Mouse (Mus musculus) thymus, postnatal 25 days (tissue): ENCODE measurements around the gene Defb26.

ENCODE experiments used
- DNase-seq: peaks from one replicate; pipeline ENCODE4 v3.0.0; 2022

The Defb26 gene

GRCm38 (mm10) chr2:152464570-152465150, 46.8 kb downstream of the Defb26 start, which contains the start of gene Defb23:
TSS of gene Defb23 (minus strand) at chr2:152464620.
- DNase-seq = no peak

DNA sequence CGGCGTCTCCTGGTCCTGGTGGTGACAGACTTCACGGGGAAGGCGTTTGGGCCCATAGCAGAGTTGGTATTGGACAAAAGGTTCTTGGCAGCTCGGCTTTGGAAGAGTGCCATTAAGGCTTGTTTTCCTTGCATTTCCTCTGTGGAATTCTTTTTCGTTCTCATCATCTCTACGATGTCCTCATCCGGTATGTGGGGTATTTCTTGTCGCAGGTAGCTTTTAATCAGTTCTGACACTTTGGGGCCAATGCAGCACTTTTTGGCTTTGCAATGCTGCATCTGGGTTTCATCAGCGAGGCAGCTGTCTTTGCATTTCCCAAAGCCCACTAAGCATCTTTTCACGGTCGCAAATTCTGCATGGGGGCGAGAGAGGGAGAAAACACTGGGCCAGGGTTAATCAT, 52.3 kb downstream of the Defb26 start:
- DNase-seq = no peak
